Mouse (Mus musculus) liver, adult 2 months (tissue): ENCODE results near the gene Rgma.

Experiments
- CTCF ChIP-seq: fragments of 200-500 bp; IDR thresholded peaks from 2 replicates; pipeline ENCODE4 v1.5.1; 2011; ENCODE audit warnings: low read depth, low read length, control low read depth
- POLR2A ChIP-seq: fragments of 200-500 bp; IDR thresholded peaks from 2 replicates; pipeline ENCODE4 v1.6.1; 2011; ENCODE audit warnings: low read length, control low read depth; ENCODE audit not compliant: insufficient read depth; ENCODE audit errors: extremely low read depth

DNA sequence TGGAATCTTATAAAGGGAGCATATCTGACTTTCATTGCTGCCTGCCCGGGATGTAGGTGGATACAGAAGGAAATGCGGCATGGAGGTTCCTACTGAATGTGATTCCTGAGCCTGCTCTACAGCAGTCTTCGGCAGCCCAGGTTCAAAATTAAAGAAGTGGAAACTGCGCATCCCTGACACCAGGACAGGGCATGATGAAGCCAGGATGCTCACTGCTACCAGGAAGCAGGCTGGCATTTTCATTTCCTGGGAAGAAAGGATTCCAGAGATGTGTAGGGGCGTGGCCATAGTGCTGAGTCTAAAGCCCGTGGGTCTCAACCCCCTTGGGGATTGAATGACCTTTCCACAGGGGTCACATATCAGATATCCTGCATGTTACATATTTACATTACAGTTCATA is 2.7 kb downstream of the Rgma start:
- no peak for TF ChIP-seq POLR2A
- TF ChIP-seq CTCF: no peak
